Mouse (Mus musculus): ENCODE measurements around the gene Nfu1. TPM values are rescaled to one million over a fixed set of nuclear protein-coding genes. Genes with fewer than 3 reads are reported as not detected.
A peak's percentile ranks its signal among the peaks of the same experiment; 100 is the strongest.
"Not testable (repeated sequence)": the region's sequence is repeated elsewhere in the genome, so short reads cannot be mapped to it uniquely, and the experiment has no call there.

The Nfu1 gene
- polyA plus RNA-seq, 1 experiment = 88.5 TPM

- Histone ChIP-seq H3K4me1 (ENCODE audit: control insufficient read depth, insufficient read depth, low read length) (peaks cover 6% of the 10 kb centered on the region), H3K4me3 (replicated peaks; ENCODE audit: extremely low read depth, low read depth, low read length) (no peak overlapping the region)
- no peak for TF ChIP-seq POLR2A (IDR thresholded peaks at IDR 0.05; ENCODE audit: borderline replicate concordance, extremely low read depth, low read depth, low read length)
- TF ChIP-seq CTCF (IDR thresholded peaks at IDR 0.05; ENCODE audit: insufficient read depth, low read length) = no peak
- 73% methylated on average over 8 of the region's 8 CpGs for WGBS
- no peak for DNase-seq
Observed at GRCm38 (mm10) chr6:87039161-87039560, 30.1 kb downstream of the Nfu1 start.

GRCm38 (mm10) chr6:87040971-87041370 lies 31.9 kb downstream of the Nfu1 start:
- WGBS = 49% methylated on average over 4 of the region's 4 CpGs
- TF ChIP-seq CTCF (IDR thresholded peaks at IDR 0.05; ENCODE audit: insufficient read depth, low read length) = no peak
- TF ChIP-seq POLR2A (IDR thresholded peaks at IDR 0.05; ENCODE audit: borderline replicate concordance, extremely low read depth, low read depth, low read length) = no peak
- Histone ChIP-seq H3K4me1 (ENCODE audit: control insufficient read depth, insufficient read depth, low read length) (peaks cover 6% of the 10 kb centered on the region), H3K4me3 (replicated peaks; ENCODE audit: extremely low read depth, low read depth, low read length) (no peak overlapping the region)
- DNase-seq = no peak

- Histone ChIP-seq H3K4me3 (replicated peaks; ENCODE audit: extremely low read depth, low read depth, low read length) (no peak overlapping the region), H3K4me1 (ENCODE audit: control insufficient read depth, insufficient read depth, low read length) (peaks cover 6% of the 10 kb centered on the region)
- DNase-seq = no peak
- TF ChIP-seq CTCF (IDR thresholded peaks at IDR 0.05; ENCODE audit: insufficient read depth, low read length) = no peak
- no peak for TF ChIP-seq POLR2A (IDR thresholded peaks at IDR 0.05; ENCODE audit: borderline replicate concordance, extremely low read depth, low read depth, low read length)
- WGBS = 80% methylated on average over 7 of the region's 7 CpGs
Observed at GRCm38 (mm10) chr6:87041431-87041830, 32.4 kb downstream of the Nfu1 start.

- TF ChIP-seq POLR2A (IDR thresholded peaks at IDR 0.05; ENCODE audit: borderline replicate concordance, extremely low read depth, low read depth, low read length) = no peak
- TF ChIP-seq CTCF (IDR thresholded peaks at IDR 0.05; ENCODE audit: insufficient read depth, low read length) = no peak
- H3K4me3 ChIP-seq (replicated peaks; ENCODE audit: extremely low read depth, low read depth, low read length) = peak overlapping the region; percentile 79
- DNase-seq = no peak
- WGBS = under 1% methylated on average over 11 of the region's 11 CpGs
- peaks cover 6% of the 10 kb centered on the region for H3K4me1 ChIP-seq (ENCODE audit: control insufficient read depth, insufficient read depth, low read length)
Observed at GRCm38 (mm10) chr6:87042004-87042336, 32.9 kb downstream of the Nfu1 start.

GRCm38 (mm10) chr6:87042337-87043130 lies 33.5 kb downstream of the Nfu1 start, which contains the start of gene Gfpt1:
Gfpt1 (plus strand) TSS chr6:87042846.
- WGBS = under 1% methylated on average over 68 of the region's 68 CpGs
- peak; percentile 92 for DNase-seq
- TF ChIP-seq CTCF (IDR thresholded peaks at IDR 0.05; ENCODE audit: insufficient read depth, low read length) (no peak), POLR2A (IDR thresholded peaks at IDR 0.05; ENCODE audit: borderline replicate concordance, extremely low read depth, low read depth, low read length) (peak; percentile 86)
- peak within 1 kb of the TSS; percentile 79 for H3K4me3 ChIP-seq (replicated peaks; ENCODE audit: extremely low read depth, low read depth, low read length)
- H3K4me1 ChIP-seq (ENCODE audit: control insufficient read depth, insufficient read depth, low read length) = peaks cover 6% of the 10 kb centered on the region

- H3K4me3 ChIP-seq (replicated peaks; ENCODE audit: extremely low read depth, low read depth, low read length) = peak overlapping the region; percentile 72
- peaks cover 6% of the 10 kb centered on the region; the same call in 1 of the 2 replicates for H3K4me1 ChIP-seq (ENCODE audit: control insufficient read depth, insufficient read depth, low read length)
- DNase-seq = no peak
- 2% methylated on average over 9 of the region's 9 CpGs for WGBS
- TF ChIP-seq CTCF (IDR thresholded peaks at IDR 0.05; ENCODE audit: insufficient read depth, low read length) (no peak), POLR2A (IDR thresholded peaks at IDR 0.05; ENCODE audit: borderline replicate concordance, extremely low read depth, low read depth, low read length) (no peak)
Observed at GRCm38 (mm10) chr6:87043131-87043516, 34.1 kb downstream of the Nfu1 start.

GRCm38 (mm10) chr6:87044895-87045294 lies 35.9 kb downstream of the Nfu1 start:
- TF ChIP-seq CTCF (IDR thresholded peaks at IDR 0.05; ENCODE audit: insufficient read depth, low read length) (no peak), POLR2A (IDR thresholded peaks at IDR 0.05; ENCODE audit: borderline replicate concordance, extremely low read depth, low read depth, low read length) (no peak)
- WGBS = 50% methylated on average over 2 of the region's 2 CpGs
- no peak for DNase-seq
- peaks cover 6% of the 10 kb centered on the region; the same call in 1 of the 2 replicates for H3K4me1 ChIP-seq (ENCODE audit: control insufficient read depth, insufficient read depth, low read length)
- no peak overlapping the region for H3K4me3 ChIP-seq (replicated peaks; ENCODE audit: extremely low read depth, low read depth, low read length)

- 77% methylated on average over 3 of the region's 3 CpGs for WGBS
- Histone ChIP-seq H3K4me1 (ENCODE audit: control insufficient read depth, insufficient read depth, low read length) (peaks cover 6% of the 10 kb centered on the region; the same call in 1 of the 2 replicates), H3K4me3 (replicated peaks; ENCODE audit: extremely low read depth, low read depth, low read length) (no peak overlapping the region)
- DNase-seq = no peak
- no peak for TF ChIP-seq CTCF (IDR thresholded peaks at IDR 0.05; ENCODE audit: insufficient read depth, low read length)
Observed at GRCm38 (mm10) chr6:87045507-87045906, 36.5 kb downstream of the Nfu1 start.

GRCm38 (mm10) chr6:87048712-87049111 lies 39.7 kb downstream of the Nfu1 start:
- H3K4me3 ChIP-seq (replicated peaks; ENCODE audit: extremely low read depth, low read depth, low read length); H3K4me1 ChIP-seq (ENCODE audit: control insufficient read depth, insufficient read depth, low read length); DNase-seq: not testable (repeated sequence)
- 99% methylated on average over 7 of the region's 7 CpGs for WGBS

- DNase-seq = no peak
- TF ChIP-seq POLR2A (IDR thresholded peaks at IDR 0.05; ENCODE audit: borderline replicate concordance, extremely low read depth, low read depth, low read length) (no peak), CTCF (IDR thresholded peaks at IDR 0.05; ENCODE audit: insufficient read depth, low read length) (no peak)
- H3K4me1 ChIP-seq (ENCODE audit: control insufficient read depth, insufficient read depth, low read length) = no peaks in the 10 kb centered on the region
- no peak overlapping the region for H3K4me3 ChIP-seq (replicated peaks; ENCODE audit: extremely low read depth, low read depth, low read length)
- WGBS = 89% methylated on average over 10 of the region's 10 CpGs
Observed at GRCm38 (mm10) chr6:87051886-87052425, 42.9 kb downstream of the Nfu1 start.

All from lung, adult 2 months (tissue).